Mouse (Mus musculus) kidney, postnatal 36 days (tissue): Measurements from ENCODE around the gene Exoc6b.

Source experiments
- DNase-seq, 2 experiments: peaks; one replicate each; pipeline ENCODE4 v3.0.0; 2021 to 2022; ENCODE audit warnings: mixed read lengths in 2 of 2

The Exoc6b gene

DNA sequence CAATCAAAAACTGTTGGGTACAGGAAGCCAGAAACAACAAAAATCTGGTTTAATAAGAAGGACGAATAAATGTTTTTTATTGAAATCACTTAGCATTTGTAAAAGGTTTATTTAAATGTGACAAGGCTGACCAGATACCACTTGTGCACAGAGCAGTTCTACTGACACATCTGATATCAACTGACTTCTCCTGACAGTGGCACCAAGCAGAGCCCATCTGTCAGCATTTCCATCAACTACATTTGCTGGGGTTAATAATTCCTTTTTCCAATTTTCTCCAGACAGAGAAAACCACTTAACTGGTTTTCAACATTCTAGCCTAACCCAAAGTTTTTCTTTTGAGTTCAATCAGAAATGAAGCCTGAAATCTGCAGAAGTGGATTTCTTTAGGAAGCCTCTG is 100.8 kb downstream of the Exoc6b start:
- DNase-seq: no peak

- no peak for DNase-seq
Measured at GRCm38 (mm10) chr6:84964729-84965415, 104.4 kb downstream of the Exoc6b start.

DNA sequence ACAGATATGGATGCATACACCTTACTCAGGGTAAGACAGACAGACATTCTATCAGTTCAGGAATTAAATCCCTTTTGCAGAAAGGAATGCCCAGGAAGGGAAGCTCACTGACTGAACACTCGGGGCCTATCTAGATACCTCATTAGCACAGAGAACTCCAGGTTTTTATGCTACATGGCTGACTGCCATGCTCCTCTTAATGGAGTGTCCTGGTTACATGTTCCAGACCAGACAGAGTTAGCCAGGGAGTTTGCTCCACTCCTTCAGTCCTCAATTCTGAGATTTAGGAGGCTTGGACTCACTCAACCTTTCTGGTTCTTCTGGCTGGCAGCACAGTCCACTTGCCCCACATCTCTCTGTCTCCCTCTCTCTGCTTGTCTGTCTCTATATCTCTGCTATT is 106.3 kb downstream of the Exoc6b start:
- DNase-seq: no peak

- no peak for DNase-seq
Measured at GRCm38 (mm10) chr6:84961763-84962162, 107.5 kb downstream of the Exoc6b start.

GRCm38 (mm10) chr6:84959520-84959919 is 109.8 kb downstream of the Exoc6b start:
- no peak for DNase-seq

GRCm38 (mm10) chr6:84951621-84952020 is 117.7 kb downstream of the Exoc6b start:
- DNase-seq: no peak

GRCm38 (mm10) chr6:84946569-84946968 is 122.7 kb downstream of the Exoc6b start:
- no peak for DNase-seq

DNA sequence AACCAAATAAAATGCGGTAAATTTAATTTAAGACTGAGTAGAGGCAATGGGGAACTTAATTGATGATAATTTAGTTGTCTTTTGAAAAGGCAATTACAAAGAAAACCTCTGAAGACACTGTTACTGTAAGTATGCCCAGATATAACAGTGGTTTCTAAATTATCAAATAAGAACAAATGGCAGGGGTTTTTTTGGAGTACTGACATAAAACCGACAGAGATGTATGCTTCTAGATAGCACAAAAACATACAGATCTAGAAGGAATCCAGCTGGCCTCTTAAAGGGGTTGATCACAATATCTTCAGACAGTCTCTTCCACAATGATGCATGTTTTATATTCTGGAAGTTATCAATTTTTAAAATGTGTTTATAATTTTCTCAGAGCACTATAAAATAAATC is 123.2 kb downstream of the Exoc6b start:
- DNase-seq: no peak

DNA sequence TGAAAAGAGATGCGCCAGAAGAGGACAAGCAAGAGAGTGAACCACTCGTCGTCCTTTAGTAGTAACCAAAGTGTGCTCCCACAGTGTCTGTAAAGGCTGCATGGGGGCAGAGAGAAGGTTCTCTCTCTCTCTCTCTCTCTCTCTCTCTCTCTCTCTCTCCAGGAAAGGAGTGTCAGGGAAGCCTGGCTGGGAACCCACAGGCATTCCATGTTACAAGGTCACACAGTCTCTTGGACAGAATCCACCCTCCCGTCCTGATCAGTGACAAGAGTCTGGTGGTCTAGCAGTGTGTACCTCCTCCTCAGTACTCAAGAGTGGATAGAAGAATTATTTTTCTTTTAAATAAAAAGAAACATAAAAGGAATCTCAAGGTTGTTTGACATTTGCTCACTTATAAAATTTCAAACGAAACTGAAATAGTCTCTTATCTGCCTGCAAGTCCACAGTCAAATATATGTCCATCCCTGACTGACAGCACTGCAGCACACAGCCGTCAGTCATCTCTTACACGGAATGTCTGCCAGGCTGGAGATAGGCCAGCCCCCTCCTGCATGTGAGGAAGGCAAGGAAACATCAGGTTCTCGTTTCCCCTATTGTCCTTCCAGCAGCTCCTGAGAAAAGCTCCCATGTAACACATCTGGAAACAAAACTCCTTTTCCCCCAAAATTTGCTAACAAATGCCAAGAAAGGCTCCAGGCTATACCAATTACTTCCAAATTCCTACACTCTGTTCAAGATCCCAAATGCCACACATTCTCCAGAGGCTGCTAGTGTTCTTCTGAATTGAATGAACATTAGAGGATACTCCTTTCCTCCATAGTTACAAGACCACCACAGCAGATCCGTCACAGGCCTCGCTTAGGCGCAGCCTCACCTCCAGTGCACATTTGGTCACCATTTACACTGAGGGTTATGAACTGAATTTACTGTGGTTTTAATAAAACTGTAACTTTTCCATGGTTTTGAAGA is 136.1 kb downstream of the Exoc6b start:
- no peak for DNase-seq

- no peak for DNase-seq
Measured at GRCm38 (mm10) chr6:84931051-84931450, 138.3 kb downstream of the Exoc6b start.

DNA sequence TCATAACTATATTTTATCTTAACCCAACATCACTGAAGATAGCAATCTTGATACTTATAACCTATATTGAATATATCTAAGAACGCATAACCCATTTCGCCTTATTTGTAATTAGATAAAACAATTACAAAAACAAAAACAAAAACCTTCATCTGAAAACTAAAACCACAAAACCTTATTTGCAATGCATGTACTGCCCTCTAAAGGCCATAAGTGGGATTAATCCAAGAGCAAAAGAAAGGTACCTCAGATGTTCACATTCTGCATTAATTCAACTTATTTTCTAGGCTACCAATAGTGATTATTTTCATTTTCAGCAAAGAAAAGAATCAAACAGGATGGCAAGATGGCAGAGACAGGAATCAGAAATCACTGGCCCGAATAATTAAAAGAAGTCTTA is 143.2 kb downstream of the Exoc6b start:
- no peak for DNase-seq

GRCm38 (mm10) chr6:84923760-84924221 is 145.5 kb downstream of the Exoc6b start:
- DNase-seq: no peak

DNA sequence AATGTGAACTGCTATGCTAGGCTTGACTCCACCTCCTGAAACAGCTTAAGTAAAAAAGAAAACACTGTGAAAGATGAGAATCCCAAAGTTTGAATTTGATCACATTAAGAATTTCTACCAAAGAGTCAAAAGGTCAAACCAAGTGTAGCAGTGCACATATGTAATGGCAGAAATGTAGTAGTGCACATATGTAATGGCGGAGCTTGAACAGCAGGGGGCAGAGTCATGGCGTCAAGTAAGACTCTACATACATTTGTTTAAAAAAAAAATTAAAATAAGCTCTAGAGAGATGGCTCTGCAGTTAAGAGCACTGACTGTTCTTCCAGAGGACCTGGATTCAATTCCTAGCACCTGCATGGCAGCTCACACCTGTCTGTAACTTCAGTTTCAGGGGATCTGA is 153.0 kb downstream of the Exoc6b start:
- peak; percentile 24 to 75 for DNase-seq

- peak; percentile 55 to 56 for DNase-seq
Measured at GRCm38 (mm10) chr6:84912434-84912833, 156.9 kb downstream of the Exoc6b start.

DNA sequence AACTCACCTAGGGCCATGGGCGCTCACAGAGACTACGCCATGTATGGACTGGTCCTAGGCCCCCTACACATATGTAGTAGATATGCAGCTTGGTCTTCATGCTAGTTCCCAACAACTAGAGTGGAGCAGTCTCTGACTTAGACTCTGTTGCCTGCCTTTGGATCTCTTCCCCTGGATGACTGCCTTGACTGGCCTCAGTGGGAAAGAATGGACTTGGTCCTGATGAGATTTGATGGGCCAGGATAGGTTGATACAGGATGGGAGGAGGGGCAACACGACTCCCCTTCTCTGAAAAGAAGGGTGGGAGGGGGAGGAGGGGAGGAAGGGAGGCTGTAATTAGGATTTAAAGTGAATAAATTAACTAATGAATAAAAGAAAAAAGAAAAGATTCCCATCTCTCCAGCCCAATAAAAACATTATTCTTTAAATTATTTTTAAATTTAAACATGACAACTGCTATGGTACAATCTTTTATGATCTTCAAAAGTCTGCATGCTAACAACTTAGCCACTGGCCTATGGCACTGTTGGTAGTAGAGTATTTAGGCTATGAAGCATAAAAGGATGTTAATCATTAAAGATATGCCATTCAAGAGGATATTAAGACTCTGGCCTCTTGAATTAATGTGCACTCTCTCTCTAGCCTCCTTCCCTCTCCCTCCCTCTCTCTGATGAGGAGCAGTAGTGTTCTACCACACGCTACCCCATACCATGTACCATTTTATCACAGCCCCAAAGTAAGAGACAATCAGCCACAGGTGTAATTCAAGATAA is 170.1 kb downstream of the Exoc6b start:
- DNase-seq: no peak

GRCm38 (mm10) chr6:84893773-84894095 is 175.6 kb downstream of the Exoc6b start:
- no peak for DNase-seq

- DNase-seq: peak in 1 of 2 experiments; percentile 10
Measured at GRCm38 (mm10) chr6:84892926-84893772, 176.2 kb downstream of the Exoc6b start.

DNA sequence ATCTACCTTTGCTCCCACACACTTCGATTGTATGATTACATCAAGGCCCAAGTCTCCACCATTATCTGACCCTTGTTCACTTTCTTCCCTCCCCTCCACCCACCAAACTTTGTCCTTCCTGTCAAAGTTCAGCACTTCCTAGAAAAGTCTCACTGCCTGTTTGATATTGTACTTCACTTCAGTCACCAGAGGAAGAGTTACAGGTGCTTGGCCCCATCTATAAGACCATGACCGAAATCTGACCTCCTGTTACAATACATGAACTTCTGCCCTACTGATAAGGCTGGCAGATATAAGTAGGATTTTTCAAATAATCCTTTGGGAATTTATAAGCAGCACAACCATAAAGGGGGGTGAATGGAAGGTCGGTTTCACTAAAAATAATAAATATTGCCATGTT is 182.8 kb downstream of the Exoc6b start:
- peak; percentile 26 to 52 for DNase-seq

DNA sequence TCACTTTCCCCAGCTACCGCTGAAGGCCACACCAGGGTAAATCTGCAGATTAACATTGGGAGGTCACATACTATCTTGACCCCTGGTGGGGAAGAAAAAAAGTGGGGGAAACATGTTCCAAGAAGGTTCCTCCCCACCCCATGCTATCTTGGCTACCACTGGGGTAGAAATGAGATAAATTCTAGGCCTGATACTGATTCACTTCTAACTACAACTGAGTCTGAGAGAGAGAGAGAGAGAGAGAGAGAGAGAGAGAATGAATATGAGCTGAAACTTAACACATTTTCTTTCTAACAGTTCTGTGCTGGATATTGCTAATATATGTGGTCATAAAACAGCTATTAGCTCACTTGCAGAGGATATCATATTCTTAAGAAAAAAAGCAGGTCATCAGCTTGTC is 184.2 kb downstream of the Exoc6b start:
- no peak for DNase-seq

GRCm38 (mm10) chr6:84883720-84884119 is 185.6 kb downstream of the Exoc6b start:
- DNase-seq: no peak

DNA sequence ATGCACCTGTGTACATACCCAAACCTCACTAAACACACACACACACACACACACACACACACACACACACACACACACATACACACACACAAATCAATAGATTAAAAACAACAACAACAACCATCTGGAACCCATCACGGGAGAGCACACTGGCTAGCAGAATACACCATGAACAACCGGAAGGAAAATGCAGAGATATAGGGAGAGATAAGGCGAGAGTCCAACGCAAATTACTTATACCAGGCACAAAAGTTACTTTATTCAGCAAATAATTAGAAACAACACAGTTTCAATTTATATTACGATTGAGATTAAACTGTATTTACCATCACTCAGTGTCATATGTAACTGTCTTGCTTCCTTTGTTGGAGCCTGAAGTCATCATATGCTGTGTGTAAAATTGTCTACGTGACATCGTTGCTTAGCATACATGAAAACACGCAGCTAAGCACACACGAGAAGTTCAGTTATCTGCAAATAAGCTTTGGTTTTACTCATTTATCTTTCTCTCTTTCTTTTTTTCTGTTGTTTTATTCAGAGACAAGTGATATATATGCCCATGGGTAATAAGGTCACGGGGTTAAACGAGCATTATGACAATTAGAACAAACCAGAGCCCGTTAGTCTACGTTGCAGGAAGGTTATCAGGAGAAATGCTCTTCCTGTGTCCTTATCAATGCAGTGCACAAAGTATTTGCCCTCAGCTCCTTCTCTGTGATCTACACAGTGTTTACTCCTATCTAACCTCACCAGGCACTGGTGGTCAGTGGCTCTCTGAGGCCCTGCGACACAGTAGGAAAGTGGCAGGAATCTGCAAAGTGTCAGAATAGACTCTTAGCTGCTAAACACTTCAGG is 186.4 kb downstream of the Exoc6b start:
- no peak for DNase-seq
